Mouse (Mus musculus) embryo, embryonic 11.5 days (tissue): ENCODE measurements around the gene Slc35b4.

Experiments used
- DNase-seq: peaks from one replicate; pipeline ENCODE4 v3.0.0-alpha.2; 2012; ENCODE audit warnings: low read depth, low spot score

Slc35b4 gene

GRCm38 (mm10) chr6:34170844-34171494 lies 5.9 kb downstream of the Slc35b4 start:
- DNase-seq, result no peak

- no peak for DNase-seq
Observed at GRCm38 (mm10) chr6:34168834-34169233, 8.1 kb downstream of the Slc35b4 start.

- no peak for DNase-seq
Observed at GRCm38 (mm10) chr6:34163014-34163413, 13.9 kb downstream of the Slc35b4 start.

- no peak for DNase-seq
Observed at GRCm38 (mm10) chr6:34162607-34163006, 14.3 kb downstream of the Slc35b4 start.

- DNase-seq, result no peak
Observed at GRCm38 (mm10) chr6:34161511-34161910, 15.4 kb downstream of the Slc35b4 start.

- DNase-seq, result no peak
Observed at GRCm38 (mm10) chr6:34160816-34161310, 16.0 kb downstream of the Slc35b4 start.

- DNase-seq, result no peak
Observed at GRCm38 (mm10) chr6:34159998-34160815, 16.7 kb downstream of the Slc35b4 start.

GRCm38 (mm10) chr6:34156841-34157748 lies 19.8 kb downstream of the Slc35b4 start:
- DNase-seq, result no peak

GRCm38 (mm10) chr6:34156057-34156456 lies 20.9 kb downstream of the Slc35b4 start:
- no peak for DNase-seq

- no peak for DNase-seq
Observed at GRCm38 (mm10) chr6:34155137-34155804, 21.6 kb downstream of the Slc35b4 start.

GRCm38 (mm10) chr6:34154202-34154601 lies 22.7 kb downstream of the Slc35b4 start:
- no peak for DNase-seq

- DNase-seq, result no peak
Observed at GRCm38 (mm10) chr6:34153069-34154052, 23.6 kb downstream of the Slc35b4 start.

GRCm38 (mm10) chr6:34149821-34150220 lies 27.1 kb downstream of the Slc35b4 start:
- no peak for DNase-seq

GRCm38 (mm10) chr6:34149066-34149465 lies 27.8 kb downstream of the Slc35b4 start:
- DNase-seq, result no peak

- no peak for DNase-seq
Observed at GRCm38 (mm10) chr6:34148639-34149038, 28.3 kb downstream of the Slc35b4 start.

- no peak for DNase-seq
Observed at GRCm38 (mm10) chr6:34148021-34148420, 28.9 kb downstream of the Slc35b4 start.

GRCm38 (mm10) chr6:34146042-34146441 lies 30.9 kb downstream of the Slc35b4 start:
- DNase-seq, result no peak

GRCm38 (mm10) chr6:34142931-34143330 lies 34.0 kb downstream of the Slc35b4 start:
- DNase-seq, result no peak

GRCm38 (mm10) chr6:34138366-34138765 lies 38.5 kb downstream of the Slc35b4 start:
- no peak for DNase-seq

- DNase-seq, result no peak
Observed at GRCm38 (mm10) chr6:34132391-34132790, 44.5 kb downstream of the Slc35b4 start.
